Comparison of ENCODE assay signal across 7 mouse cellular contexts in the genomic region with DNA sequence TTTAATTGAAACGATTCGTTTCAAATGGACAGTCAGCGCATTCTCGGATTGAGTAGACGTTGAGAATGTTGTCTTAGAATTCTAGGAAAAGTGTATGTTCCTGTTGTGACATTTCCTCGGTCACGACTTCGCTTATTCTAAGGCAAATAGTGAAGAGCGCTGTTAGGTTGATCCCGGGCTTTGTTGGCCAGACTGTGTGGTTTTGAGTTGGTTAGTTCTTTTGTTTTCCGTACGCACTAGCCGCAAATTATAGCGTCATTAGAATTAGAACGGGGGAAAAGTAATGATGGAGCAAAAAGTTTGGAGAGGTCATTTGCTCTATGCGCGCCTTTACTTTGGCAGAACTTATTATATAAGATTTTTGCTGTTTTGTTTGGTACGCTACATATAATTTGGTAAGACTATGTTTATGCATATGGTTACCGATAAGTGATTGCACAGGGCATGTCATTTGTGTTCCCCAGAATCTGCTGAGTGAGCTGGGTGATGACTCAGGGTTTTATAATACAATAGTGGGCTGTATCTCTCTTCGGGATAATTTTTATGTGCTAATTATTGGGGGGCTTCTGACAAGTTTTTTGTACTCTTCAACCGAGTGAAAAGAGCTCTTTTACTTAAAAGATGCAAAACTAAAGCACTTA. TPM values are rescaled to one million over a fixed set of nuclear protein-coding genes. Genes with fewer than 3 reads are reported as not detected.
A peak's percentile ranks its signal among the peaks of the same experiment; 100 is the strongest.
DNase-seq lines count a peak whose midpoint lies in the region; ATAC-seq and TF ChIP-seq lines count a peak whose summit lies in the region.

No protein-coding gene starts in this region.

- TF ChIP-seq CTCF in testis, adult 2 months (IDR thresholded peaks at IDR 0.05; ENCODE audit: control insufficient read depth, insufficient read depth, insufficient replicate concordance, low read depth, low read length), result no peak
- no peak for TF ChIP-seq CTCF in embryonic fibroblast, embryonic 13.5 days (IDR thresholded peaks at IDR 0.05; ENCODE audit: borderline replicate concordance, insufficient read depth, low read length)

- H3K4me3 ChIP-seq in testis, adult 2 months (ENCODE audit: control insufficient read depth, low read depth, low read length), result peak overlapping the region; percentile 92
- H3K4me3 ChIP-seq in embryonic fibroblast, embryonic 13.5 days (ENCODE audit: insufficient read depth, low read length), result peak overlapping the region; percentile 88
- peak overlapping the region; percentile 96 for H3K4me3 ChIP-seq in limb, embryonic 12.5 days (replicated peaks)
- H3K4me3 ChIP-seq in neural tube, embryonic 12.5 days, result peak overlapping the region; percentile 94

- no peaks in the 10 kb centered on the region for H3K36me3 ChIP-seq in testis, adult 2 months (ENCODE audit: control insufficient read depth, insufficient read depth, low read length)
- H3K36me3 ChIP-seq in limb, embryonic 12.5 days, result no peaks in the 10 kb centered on the region
- no peaks in the 10 kb centered on the region for H3K36me3 ChIP-seq in neural tube, embryonic 12.5 days

- no peaks in the 10 kb centered on the region for H3K27me3 ChIP-seq in testis, adult 2 months (ENCODE audit: control insufficient read depth, insufficient read depth, low read length)
- no peaks in the 10 kb centered on the region for H3K27me3 ChIP-seq in limb, embryonic 12.5 days
- no peaks in the 10 kb centered on the region for H3K27me3 ChIP-seq in neural tube, embryonic 12.5 days (replicated peaks)

- WGBS in limb, embryonic 12.5 days, result 3% methylated on average over 21 of the region's 21 CpGs
- WGBS in neural tube, embryonic 12.5 days, result 4% methylated on average over 21 of the region's 21 CpGs

- peak overlapping the region; percentile 81 for H3K27ac ChIP-seq in testis, adult 2 months (ENCODE audit: control insufficient read depth, insufficient read depth, low read depth, low read length)
- H3K27ac ChIP-seq in embryonic fibroblast, embryonic 13.5 days (ENCODE audit: insufficient read depth, low read length), result no peak overlapping the region
- H3K27ac ChIP-seq in limb, embryonic 12.5 days, result peak overlapping the region; percentile 94; the same call in 1 of the 2 replicates
- H3K27ac ChIP-seq in neural tube, embryonic 12.5 days, result peak overlapping the region; percentile 91; the same call in 1 of the 2 replicates

- no peak for ATAC-seq in limb, embryonic 12.5 days (ENCODE audit: insufficient number of reproducible peaks, insufficient read depth, low FRiP score, low TSS enrichment, low read depth)
- no peak for ATAC-seq in neural tube, embryonic 12.5 days (ENCODE audit: low FRiP score, low read depth)

- no peaks in the 10 kb centered on the region for H3K9me3 ChIP-seq in limb, embryonic 12.5 days
- H3K9me3 ChIP-seq in neural tube, embryonic 12.5 days, result no peaks in the 10 kb centered on the region

- DNase-seq in testis, postnatal 14 days (ENCODE audit: low spot score), result no peak
- DNase-seq in thymus, postnatal 25 days, result no peak
- no peak for DNase-seq in cerebellum, adult 9-11 months

- H3K4me2 ChIP-seq in limb, embryonic 12.5 days, result peak overlapping the region; percentile 69
- H3K4me2 ChIP-seq in neural tube, embryonic 12.5 days (replicated peaks), result peak overlapping the region; percentile 72

- no peak for TF ChIP-seq POLR2A in testis, adult 2 months (IDR thresholded peaks at IDR 0.05; ENCODE audit: control insufficient read depth, low read depth, low read length)
- TF ChIP-seq POLR2A in embryonic fibroblast, embryonic 13.5 days (IDR thresholded peaks at IDR 0.05; ENCODE audit: low read depth, low read length), result no peak

- H3K9ac ChIP-seq in limb, embryonic 12.5 days (replicated peaks), result peak overlapping the region; percentile 96
- H3K9ac ChIP-seq in neural tube, embryonic 12.5 days, result peak overlapping the region; percentile 95

- H3K4me1 ChIP-seq in testis, adult 2 months (ENCODE audit: control insufficient read depth, insufficient read depth, low read length), result no peaks in the 10 kb centered on the region; the same call in 1 of the 2 replicates
- peaks cover 3% of the 10 kb centered on the region; the same call in 1 of the 2 replicates for H3K4me1 ChIP-seq in embryonic fibroblast, embryonic 13.5 days (ENCODE audit: control insufficient read depth, insufficient read depth, low read length)
- peaks cover 15% of the 10 kb centered on the region for H3K4me1 ChIP-seq in limb, embryonic 12.5 days (replicated peaks)
- H3K4me1 ChIP-seq in neural tube, embryonic 12.5 days, result peaks cover 18% of the 10 kb centered on the region

RNA-seq across cellular contexts. Expression of a gene that starts 1.4 kb away (rescaled TPM):
- 81.8 and 102 TPM in 2 replicates for polyA plus RNA-seq in testis, adult 2 months (2012; rRNA removed)
- polyA plus RNA-seq in embryonic fibroblast, embryonic 13.5 days (2011; ENCODE audit: insufficient read length, low read depth, missing spikeins), result 73.2 and 82.3 TPM in 2 replicates
- 31.2 and 33.1 TPM in 2 replicates for polyA plus RNA-seq in limb, embryonic 12.5 days (2016; fragmentation: Nextera tagmentation; extraction: Ambion mirVana)
- polyA plus RNA-seq in neural tube, embryonic 12.5 days (2016; fragmentation: Nextera tagmentation; extraction: Ambion mirVana), result 30.8 and 31.2 TPM in 2 replicates
